Mouse (Mus musculus) cerebellum, adult (tissue): ENCODE measurements at regions not wholly inside any gene's neighbourhood (a gene's known extent, or its start where the extent isn't known, plus 50 kb on each side); places are given as distances from the start of the nearest gene placed in this dataset.

Source experiments
- ATAC-seq: cut with Nextera tagmentation; 2 replicates; pipeline ENCODE4 v1.9.2; 2017; ENCODE audit warnings: mild to moderate bottlenecking, moderate library complexity, mixed read lengths; ENCODE audit not compliant: insufficient number of reproducible peaks, low FRiP score, low TSS enrichment

DNA sequence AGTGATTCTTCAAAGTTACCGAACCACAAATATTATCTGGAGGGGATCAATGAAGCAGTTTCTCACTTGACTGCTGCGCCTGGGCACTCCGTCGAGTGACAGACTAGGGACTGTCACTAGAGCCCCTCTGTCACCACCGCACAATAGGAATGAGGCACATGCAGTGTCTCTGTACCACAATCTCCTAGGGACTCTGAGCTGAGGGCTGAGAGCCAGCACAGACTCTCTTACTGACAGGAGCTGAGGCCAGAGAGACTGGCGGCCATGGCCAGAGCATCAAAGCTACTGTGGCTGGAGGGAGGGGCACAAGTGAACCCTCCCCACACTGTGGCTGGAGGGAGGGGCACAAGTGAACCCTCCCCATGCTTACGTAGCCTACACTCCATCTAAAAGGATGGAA lies 173.7 kb downstream of the Bmp7 start:
- ATAC-seq = no peak

DNA sequence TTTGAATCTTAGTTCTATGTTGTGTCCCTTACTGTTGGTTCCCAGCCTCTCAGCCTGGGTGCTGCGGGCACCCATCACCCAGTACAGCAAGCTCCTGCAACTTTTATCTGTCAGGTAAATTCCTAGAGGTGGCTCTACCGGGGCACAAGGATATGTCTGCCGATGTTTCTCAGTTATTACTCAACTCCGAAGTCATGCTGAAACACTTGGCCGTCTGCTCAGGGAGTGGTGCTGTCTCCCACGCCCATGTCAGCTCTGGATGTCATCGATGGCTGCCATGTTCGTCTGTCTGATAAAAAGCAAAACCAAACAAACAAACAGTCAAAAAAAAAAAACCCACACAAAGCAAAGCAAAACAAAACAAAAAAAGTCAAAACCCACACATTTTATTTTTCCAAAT lies 171.4 kb downstream of the Bmp7 start:
- no peak for ATAC-seq

DNA sequence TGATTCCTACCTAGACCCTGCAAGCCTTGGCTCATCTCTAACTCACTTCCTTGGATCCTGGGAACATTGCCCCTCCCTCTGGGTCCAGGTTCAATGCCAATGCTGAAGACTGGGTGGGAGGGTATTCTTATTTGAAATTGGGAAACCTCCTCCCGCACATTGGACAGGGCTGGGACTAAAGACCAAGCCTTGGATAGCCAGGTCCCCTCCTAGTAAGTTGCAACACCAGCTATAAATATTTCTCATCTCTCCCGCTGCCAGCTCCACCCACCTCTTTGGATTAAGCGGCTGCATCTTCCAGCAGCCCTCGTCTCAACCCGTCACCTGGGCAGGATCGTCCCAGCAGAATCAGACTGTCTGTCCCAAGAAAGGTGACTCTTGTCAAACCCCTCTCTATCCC lies 170.1 kb downstream of the Bmp7 start:
- no peak for ATAC-seq

DNA sequence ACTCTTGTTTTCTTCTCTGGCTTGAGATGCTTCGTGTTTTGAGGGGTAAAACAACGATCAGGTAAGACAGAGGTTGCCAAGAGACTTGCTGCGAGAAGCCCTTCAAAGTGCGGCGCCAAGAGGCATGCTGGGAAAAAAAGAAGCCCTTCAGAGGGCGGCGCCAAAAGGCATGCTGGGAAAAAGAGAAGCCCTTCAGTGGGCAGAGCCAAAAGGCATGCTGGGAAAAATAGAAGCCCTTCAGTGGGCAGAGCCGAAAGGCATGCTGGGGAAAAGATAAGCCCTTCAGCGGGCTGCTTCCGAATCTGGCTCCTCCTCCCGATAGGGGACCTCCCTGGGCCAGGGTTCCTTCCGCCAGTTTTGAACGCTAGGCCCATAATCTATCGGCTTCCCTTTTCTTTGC lies 169.5 kb downstream of the Bmp7 start:
- no peak for ATAC-seq

DNA sequence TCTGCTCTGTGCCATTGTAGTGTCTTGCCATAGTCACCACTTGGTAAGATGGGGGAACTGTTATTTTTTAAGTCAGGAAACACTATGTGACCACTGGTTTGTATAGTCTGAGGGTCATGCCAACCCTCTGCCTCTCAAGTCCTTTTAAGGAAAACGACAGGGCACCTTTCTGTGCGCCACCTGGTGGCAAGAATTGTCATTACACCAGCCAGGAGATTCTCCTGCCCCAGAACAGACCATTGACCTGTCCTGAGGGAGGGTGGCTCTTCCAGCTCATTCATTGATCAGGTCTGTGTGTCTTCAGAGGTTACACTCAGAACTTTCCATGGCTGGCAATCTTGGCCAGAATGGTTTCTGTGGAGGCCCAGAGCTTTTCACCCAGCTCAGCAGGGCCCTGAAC lies 166.9 kb downstream of the Bmp7 start:
- no peak for ATAC-seq

DNA sequence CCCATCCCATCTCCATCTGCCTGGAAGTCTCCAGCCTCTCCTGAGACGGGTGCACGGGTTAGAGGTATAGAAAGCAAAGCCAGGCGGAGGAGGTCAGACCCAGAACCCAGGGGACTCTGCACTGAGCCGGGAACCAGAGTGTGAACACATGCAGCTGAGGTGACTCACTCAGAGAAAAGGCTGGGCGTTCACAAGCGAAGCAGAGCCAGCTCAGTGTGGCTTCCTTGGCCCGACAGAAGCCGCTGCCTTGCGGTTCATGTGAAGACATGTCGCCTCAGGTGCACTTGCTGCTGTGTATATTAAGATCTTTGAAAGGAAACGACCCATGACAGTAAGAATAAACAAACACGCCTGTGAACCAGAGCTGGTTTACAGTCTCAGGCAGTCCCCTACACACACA lies 163.6 kb downstream of the Bmp7 start:
- ATAC-seq = no peak

DNA sequence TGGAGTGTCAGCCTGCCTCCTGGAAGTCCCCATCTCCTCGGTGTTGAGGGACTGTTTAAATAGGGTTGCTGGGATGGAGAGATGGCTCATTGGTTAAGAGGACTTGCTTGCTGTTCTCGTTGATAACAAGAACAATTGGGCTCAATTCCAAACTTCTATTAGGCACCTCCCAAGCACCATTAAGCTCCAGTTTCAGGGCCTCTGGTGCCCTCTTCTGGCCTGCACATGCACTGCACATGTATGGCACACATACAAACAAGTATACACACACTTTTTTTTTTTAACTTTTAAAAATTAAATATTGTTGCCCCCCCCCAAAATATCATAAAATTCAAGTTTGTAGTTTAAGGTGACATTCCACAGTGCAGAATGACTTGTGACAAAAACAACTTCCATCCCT lies 162.3 kb downstream of the Bmp7 start:
- no peak for ATAC-seq

DNA sequence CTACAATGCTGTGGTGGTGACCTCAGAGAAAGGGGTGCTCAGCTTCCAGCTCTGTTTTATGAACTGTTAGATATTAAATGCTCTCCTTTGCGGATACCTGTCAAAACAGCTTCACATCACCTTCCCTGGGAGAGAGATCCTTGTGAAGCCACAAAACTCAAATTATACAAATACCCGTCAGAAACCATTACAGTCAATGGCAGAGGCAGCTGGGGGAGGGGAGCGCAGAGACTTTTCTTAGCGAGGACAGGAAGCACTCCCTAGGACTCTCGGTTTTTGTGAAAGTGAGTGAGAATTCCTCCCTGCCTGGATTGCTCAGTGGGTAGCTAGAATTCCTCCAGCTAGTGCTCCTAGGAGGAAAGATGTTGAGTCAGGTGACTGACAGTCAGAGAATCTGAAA lies 161.0 kb downstream of the Bmp7 start:
- no peak for ATAC-seq

DNA sequence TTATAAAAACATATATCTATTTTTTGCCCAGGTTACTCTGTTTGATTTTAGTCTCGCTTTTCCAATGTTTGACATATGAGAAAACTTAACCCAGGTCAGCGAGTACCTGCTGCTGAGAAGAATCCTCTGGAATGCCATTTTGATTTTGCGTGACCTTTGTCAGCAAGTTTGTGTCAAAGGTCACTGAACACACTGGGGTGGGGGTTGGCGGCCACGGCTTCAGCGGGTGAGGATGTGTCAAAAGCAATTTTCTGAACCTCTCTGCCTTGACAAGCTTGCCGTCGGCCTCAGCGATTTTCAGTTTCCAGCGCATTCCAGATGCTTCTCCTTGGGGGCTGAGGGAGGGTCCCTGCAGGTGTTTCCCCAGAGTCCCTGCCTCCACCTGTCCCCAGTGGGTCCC lies 157.4 kb downstream of the Bmp7 start:
- no peak for ATAC-seq

DNA sequence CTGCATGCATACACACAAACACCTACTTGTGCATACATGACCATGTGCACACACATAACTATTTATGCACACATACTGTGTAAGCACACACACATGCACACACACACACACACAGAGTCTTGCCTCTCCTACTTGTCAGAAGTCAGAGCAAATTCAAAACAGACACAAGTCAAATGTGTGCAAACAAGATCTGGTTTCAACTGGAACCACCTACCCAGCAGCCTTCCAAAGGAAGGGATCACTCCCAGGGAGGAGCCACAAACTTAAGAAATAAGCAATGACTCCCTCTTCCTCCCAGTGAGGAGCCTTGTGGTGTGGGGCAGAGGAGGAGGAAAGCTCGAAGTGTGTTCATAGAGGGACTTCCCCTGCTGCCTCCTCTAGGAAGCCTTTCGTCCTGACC lies 153.8 kb downstream of the Bmp7 start:
- no peak for ATAC-seq

DNA sequence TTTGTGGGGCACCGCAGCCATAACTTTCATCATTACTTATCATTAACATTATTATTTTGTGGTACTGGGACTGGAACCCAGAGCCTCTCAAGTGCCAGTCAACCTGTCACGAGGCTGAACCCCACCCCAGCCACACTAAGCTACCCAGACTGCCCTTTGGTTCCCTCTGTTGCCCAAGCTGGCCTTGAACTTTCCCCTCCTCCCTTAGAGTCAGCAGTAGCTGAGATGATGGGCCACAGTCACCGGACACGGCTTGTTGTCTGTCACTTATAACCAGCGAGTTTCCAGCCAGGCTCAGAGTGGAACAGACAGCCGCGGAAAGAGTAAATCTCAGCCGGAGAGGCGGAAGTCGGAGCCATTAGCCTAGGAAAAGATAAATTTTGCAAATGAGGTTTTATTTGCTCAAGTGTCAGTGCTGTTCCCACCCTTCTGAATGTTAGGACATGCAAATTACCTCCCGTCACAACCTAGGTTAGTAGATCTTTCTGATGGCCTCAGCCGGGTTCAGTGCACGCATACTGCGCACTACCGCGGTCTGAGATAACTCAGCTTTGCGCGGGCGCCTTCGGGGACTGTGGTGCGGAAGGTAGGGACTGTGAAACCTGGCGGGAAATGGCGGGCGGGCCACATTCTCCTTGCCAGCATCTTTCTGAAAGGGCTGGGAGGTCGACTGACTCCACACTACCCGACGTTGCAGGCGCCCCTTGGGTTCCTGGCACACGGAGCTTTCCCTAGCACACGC lies 152.7 kb downstream of the Bmp7 start:
- no peak for ATAC-seq

DNA sequence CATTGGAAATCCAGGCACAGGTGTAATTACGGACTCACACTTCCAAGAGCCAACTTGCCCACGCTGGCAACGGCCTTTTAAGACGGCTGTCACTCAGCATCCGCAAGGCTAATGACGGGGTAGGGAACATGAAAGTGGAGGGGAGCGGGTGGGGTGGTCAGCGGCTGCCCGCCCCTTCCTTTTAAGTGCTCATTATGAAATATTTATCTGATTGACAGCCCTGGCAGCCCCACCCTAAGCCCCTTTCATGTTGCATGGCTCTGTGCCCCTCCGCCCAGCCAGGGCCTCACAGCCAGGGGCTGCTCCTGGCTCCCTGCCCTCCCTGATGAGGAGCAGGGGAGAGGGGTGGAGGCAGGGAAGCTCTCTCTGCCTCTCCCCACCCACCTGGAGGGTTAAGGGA lies 150.9 kb downstream of the Bmp7 start:
- no peak for ATAC-seq

DNA sequence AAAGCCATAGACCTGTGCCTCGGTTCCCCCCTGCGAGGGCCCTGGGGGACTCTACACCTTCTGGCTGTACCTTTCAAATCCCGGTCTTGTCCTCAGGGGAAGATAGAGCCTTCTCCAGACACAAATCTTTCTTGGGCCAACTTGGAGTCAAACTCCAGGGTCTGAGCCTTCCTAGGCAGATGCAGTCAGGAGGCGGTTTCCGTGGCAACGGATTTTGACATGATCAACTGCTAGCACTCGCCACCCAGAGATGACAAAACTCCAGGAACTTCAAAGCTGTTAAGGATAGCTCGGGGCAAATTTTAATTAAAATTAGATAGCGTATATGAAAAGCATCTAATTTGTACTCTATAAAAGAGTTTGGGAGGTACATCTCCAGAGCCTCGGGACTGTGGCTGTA lies 147.6 kb downstream of the Bmp7 start:
- ATAC-seq = no peak

DNA sequence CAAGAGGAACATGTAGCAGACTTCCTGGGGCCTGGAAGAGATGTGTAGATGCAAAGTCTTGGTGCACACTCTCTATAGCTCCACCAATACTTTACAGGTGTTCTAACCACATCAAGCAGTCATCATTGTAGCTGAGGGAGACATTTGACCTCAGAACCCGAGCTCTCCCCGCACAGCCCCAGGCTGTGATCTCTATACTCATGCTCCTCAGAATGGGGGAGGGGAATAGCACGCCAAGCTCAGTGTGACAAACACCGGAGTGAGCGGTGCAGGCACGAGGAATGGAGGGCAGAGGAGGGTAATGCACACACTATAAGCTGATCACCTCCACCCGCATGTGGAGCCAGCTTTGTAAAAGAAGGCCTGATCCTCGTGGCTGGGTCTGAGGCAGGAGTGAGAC lies 146.1 kb downstream of the Bmp7 start:
- no peak for ATAC-seq

DNA sequence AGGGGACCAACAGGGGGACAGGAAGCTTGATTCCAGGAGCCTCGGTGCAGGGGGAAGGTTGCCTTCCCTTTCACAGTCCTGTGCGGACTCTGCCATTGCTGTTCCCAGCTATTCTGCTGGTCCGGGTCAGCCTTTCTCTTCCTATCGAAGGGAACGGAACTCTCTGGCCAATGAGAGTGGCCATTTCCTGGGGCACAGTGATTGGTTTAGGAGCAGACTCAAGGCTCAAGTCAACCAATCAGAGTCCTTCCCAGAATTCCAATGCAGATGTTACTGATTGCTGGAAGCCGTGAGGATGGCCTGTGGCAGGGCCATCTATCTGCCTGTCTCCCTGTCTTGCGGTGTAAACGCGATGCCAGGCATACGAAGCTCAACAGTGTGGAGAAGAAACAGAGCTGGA lies 145.3 kb downstream of the Bmp7 start:
- no peak for ATAC-seq

DNA sequence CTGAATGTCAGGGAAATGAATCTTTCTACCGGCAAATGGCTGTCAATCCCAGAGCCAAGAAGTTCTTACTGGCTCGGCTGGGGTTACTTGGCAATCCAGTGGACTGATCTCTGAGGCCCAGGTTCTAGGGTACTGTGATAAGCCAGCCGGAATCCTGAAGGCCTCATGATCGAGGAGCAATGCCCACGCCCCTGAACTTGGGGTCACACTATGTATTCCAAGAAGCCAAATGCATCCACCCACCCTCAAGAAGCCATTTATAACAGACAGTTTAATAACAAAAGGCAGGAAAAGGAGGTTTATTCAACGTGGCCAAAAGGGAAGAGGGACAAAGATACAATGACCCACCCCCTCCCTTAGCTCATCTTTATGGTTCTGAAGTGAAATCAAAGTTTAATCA lies 144.0 kb downstream of the Bmp7 start:
- ATAC-seq = no peak

DNA sequence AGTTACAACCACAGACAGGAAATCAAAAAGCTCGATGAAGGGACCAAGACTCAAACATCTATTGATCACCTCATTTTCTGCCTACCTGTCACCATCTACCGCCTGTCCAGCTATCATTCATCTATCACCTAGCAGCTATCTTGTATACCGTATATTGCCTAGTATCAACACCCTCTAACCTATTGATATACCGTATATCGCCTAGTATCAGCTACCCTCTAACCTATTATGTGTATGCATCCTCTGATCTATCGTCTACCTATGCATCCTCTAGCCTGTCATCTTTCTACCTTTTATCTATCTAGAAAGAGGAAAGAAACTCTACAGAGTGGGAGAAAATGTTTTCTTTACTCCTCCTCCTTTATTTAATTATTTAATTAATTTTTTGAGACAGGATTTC lies 143.2 kb downstream of the Bmp7 start:
- ATAC-seq = no peak

DNA sequence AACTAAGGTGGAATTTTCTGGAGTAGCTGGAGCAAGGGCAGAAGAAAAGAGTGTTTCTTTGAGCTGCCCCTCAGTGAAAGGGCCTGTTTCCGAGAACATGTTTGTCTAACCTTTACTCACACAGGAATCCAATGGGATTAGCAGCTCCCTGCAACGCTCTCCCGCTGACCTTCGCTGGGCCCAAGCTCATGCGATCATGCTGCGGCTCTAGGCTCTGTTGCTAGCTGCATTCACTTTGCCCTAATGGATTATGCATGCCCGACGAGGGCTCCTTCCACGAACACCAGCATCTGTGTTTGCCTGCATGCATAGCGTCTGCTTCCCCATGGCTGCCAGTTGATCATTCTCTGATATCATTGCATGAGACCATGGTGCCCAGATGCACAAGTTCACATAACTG lies 140.2 kb downstream of the Bmp7 start:
- no peak for ATAC-seq

DNA sequence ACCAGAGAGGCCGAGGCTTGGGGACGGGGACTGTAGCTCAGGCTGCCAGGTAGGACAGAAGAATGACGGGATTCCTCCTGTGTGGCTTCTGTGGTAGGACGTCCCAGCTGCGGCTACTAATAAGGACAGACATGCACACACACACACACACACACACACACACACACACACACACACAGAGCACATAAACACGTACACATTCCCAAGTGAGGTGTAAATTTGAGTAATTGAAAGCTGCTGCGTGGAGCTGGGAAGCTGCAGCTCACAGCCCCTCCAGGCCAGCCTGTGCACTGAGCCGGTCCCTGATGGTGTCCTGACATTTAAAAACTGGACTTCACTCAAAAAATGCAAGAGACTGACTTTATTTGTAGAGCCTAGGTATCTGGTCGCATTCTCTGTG lies 139.3 kb downstream of the Bmp7 start:
- ATAC-seq = no peak

DNA sequence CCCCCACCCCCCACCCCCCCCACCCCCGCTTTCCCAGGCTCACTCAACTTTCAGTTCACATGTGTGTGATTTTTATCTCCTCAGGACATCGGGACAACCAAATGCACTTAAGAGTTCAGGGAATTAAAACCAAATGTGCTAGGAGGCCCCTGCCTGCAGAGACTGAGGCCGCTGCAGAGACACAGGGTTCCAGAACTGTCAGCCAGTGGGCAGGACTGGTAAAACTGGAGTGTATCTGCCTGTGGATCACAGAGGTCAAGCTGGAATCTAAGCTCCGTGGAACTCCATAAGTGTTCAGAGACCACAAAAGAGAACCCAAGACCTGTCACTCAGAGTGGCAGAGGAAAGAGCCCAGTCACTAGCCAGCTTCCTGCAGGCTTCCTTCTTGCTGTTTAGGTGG lies 138.3 kb downstream of the Bmp7 start:
- no peak for ATAC-seq

DNA sequence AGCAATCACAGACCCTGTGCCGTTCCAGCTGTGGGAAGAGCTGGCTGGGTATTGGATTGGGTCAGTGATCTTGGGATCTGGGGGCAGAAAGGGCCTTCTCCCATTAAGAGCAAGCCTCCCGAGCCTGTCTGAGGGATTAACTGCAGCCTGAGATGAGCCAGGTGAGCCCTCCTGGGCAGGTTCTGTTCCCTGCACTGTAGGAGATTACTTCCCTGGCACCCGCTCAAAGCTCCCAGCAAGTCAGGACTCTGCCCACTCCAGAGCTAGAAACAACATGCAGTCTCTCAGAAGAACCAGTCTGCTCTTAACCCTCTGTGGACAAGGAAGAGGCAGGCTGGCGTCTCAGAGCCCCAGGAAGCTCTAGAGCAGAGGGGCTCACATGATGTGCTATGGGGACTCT lies 132.7 kb downstream of the Bmp7 start:
- no peak for ATAC-seq

DNA sequence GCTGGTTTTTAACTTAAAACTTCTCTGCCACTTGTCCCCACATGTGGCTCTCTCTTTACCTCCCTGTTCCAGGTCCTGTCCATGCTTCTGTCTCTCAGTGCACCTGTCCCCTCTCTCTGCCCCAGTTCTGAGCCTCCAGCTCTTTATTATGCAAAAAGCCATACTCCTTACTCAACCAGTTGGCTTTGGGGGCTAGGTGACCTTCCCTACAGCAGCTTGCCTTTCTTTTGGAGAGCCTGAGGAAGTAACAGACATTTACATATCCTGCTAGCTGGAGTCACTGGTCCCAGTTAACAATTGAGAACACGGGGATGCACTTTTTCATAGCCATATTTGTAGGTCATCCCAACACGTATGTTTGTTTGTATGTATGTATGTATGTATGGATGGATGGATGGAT lies 130.8 kb downstream of the Bmp7 start:
- ATAC-seq = no peak

DNA sequence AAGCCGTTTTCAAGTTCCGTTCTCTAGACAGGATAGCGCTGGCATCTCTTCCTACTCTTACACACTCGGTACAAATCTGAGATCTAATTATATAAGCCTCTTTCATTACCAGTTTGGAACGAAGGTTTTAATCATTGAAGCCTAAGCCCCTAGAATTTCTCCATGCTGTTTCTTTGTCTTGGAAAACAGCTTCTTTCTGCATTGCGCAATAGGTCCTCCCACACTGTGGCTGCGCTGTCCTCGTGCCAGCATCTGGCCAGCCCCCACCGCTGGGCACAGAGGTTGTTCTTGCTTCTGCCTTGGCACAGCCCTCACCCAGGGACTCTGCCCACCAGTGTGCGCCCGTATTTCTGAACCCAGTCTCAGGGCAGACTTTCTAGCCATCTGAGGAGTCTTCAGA lies 126.8 kb downstream of the Bmp7 start:
- ATAC-seq = no peak
